Mouse (Mus musculus) liver, embryonic 11.5 days (tissue): ENCODE measurements around the gene Kcnip1. TPM values are rescaled to one million over a fixed set of nuclear protein-coding genes. Genes with fewer than 3 reads are reported as not detected.

ENCODE experiments used
- ATAC-seq: fragments of 200-750 bp; cut with Nextera tagmentation; replicated peaks from 2 replicates; pipeline ENCODE4 v1.8.0; 2017; ENCODE audit warnings: moderate number of reproducible peaks, mild to moderate bottlenecking, moderate TSS enrichment, moderate library complexity; ENCODE audit not compliant: low FRiP score
- DNase-seq: peaks from one replicate; pipeline ENCODE4 v3.0.0-alpha.2; 2017; ENCODE audit warnings: low spot score
- H3K27ac ChIP-seq: fragments of 300-500 bp; sonication (generic); 2 replicates; pipeline ENCODE4 v1.5.1; 2014; ENCODE audit warnings: mild to moderate bottlenecking, low read depth, low read length, control low read depth
- H3K27me3 ChIP-seq: fragments of 300-500 bp; sonication (generic); replicated peaks from 2 replicates; pipeline ENCODE4 v1.6.1; 2014; ENCODE audit warnings: low read length, mixed read lengths; ENCODE audit not compliant: control insufficient read depth, insufficient read depth
- H3K36me3 ChIP-seq: fragments of 300-500 bp; sonication (generic); 2 replicates; pipeline ENCODE4 v1.6.1; 2014; ENCODE audit warnings: mild to moderate bottlenecking, low read length, moderate library complexity, mixed read lengths; ENCODE audit not compliant: control insufficient read depth, insufficient read depth
- H3K4me1 ChIP-seq: fragments of 300-500 bp; sonication (generic); replicated peaks from 2 replicates; pipeline ENCODE4 v1.6.1; 2014; ENCODE audit warnings: low read length, mixed read lengths; ENCODE audit not compliant: control insufficient read depth, insufficient read depth
- H3K4me2 ChIP-seq: fragments of 300-500 bp; sonication (generic); 2 replicates; pipeline ENCODE4 v1.6.1; 2014; ENCODE audit warnings: mild to moderate bottlenecking, control low read depth, moderate library complexity
- H3K4me3 ChIP-seq: fragments of 300-500 bp; sonication (generic); 2 replicates; pipeline ENCODE4 v1.5.1; 2014; ENCODE audit warnings: low read depth, low read length, control low read depth
- H3K9ac ChIP-seq: fragments of 300-500 bp; sonication (generic); 2 replicates; pipeline ENCODE4 v1.6.1; 2014; ENCODE audit warnings: low read depth, low read length, control low read depth
- H3K9me3 ChIP-seq: fragments of 300-500 bp; sonication (generic); 2 replicates; pipeline ENCODE4 v1.6.1; 2016; ENCODE audit warnings: low read length, inconsistent platforms, mixed read lengths; ENCODE audit not compliant: control insufficient read depth
- WGBS: fragments of 180-500 bp; shearing (Covaris S2); extraction: QIAGEN DNeasy Blood & Tissue Kit; methylation state at CpG from one replicate; pipeline ENCODE4 v1.1.7; 2014; 5-methylcytosine and 5-hydroxymethylcytosine counted together
- polyA plus RNA-seq: library from polyadenylated mRNA; unstranded; fragments of >200 nt; fragmentation: Nextera tagmentation; extraction: Ambion mirVana; gene quantifications from 2 replicates; pipeline ENCODE4 v1.2.1, GENCODE M21; 2014

Gene Kcnip1
- polyA plus RNA-seq, 1 experiment from 2014 or later = 1.2 TPM

- no peaks in the 10 kb centered on the region; the same call in 1 of the 2 replicates for H3K27me3 ChIP-seq
- no peak overlapping the region for H3K27ac ChIP-seq
- ATAC-seq (no peak), DNase-seq (no peak)
- H3K4me1 ChIP-seq = no peaks in the 10 kb centered on the region
- no peaks in the 10 kb centered on the region for H3K9me3 ChIP-seq
- H3K9ac ChIP-seq = no peak overlapping the region
- WGBS = 62% methylated on average over 3 of the region's 3 CpGs
- H3K36me3 ChIP-seq = no peaks in the 10 kb centered on the region
- H3K4me3 ChIP-seq = no peak overlapping the region
- H3K4me2 ChIP-seq = no peak overlapping the region
Measured at GRCm38 (mm10) chr11:33685904-33686303, 307.0 kb downstream of the Kcnip1 start.

GRCm38 (mm10) chr11:33680151-33680550, 312.8 kb downstream of the Kcnip1 start:
- Histone ChIP-seq H3K27me3 (no peaks in the 10 kb centered on the region; the same call in 1 of the 2 replicates), H3K4me1 (no peaks in the 10 kb centered on the region), H3K27ac (no peak overlapping the region), H3K9me3 (no peaks in the 10 kb centered on the region), H3K4me2 (no peak overlapping the region), H3K4me3 (no peak overlapping the region), H3K36me3 (no peaks in the 10 kb centered on the region), H3K9ac (no peak overlapping the region)
- DNase-seq (peak; percentile 71), ATAC-seq (no peak)
- 5% methylated on average over 15 of the region's 15 CpGs for WGBS

- Histone ChIP-seq H3K27ac (no peak overlapping the region), H3K9me3 (no peaks in the 10 kb centered on the region), H3K36me3 (no peaks in the 10 kb centered on the region), H3K27me3 (no peaks in the 10 kb centered on the region), H3K4me2 (no peak overlapping the region), H3K4me3 (no peak overlapping the region), H3K9ac (no peak overlapping the region), H3K4me1 (no peaks in the 10 kb centered on the region)
- DNase-seq = no peak
- no peak for ATAC-seq
- WGBS = 71% methylated on average over 10 of the region's 10 CpGs
Measured at GRCm38 (mm10) chr11:33670105-33670965, 322.6 kb downstream of the Kcnip1 start.

- WGBS = 62% methylated on average over 6 of the region's 6 CpGs
- Histone ChIP-seq H3K9ac (no peak overlapping the region), H3K4me1 (no peaks in the 10 kb centered on the region), H3K9me3 (no peaks in the 10 kb centered on the region), H3K27ac (no peak overlapping the region), H3K4me3 (no peak overlapping the region), H3K36me3 (no peaks in the 10 kb centered on the region), H3K27me3 (no peaks in the 10 kb centered on the region), H3K4me2 (no peak overlapping the region)
- DNase-seq (no peak), ATAC-seq (no peak)
Measured at GRCm38 (mm10) chr11:33668376-33668775, 324.6 kb downstream of the Kcnip1 start.

- Histone ChIP-seq H3K4me2 (no peak overlapping the region), H3K4me3 (no peak overlapping the region), H3K27me3 (no peaks in the 10 kb centered on the region), H3K27ac (no peak overlapping the region), H3K4me1 (no peaks in the 10 kb centered on the region), H3K9ac (no peak overlapping the region), H3K36me3 (no peaks in the 10 kb centered on the region), H3K9me3 (no peaks in the 10 kb centered on the region)
- no peak for ATAC-seq
- DNase-seq = no peak
- 76% methylated on average over 2 of the region's 2 CpGs for WGBS
Measured at GRCm38 (mm10) chr11:33663599-33663998, 329.4 kb downstream of the Kcnip1 start.

- Histone ChIP-seq H3K27ac (no peak overlapping the region), H3K4me2 (no peak overlapping the region), H3K4me1 (no peaks in the 10 kb centered on the region), H3K27me3 (no peaks in the 10 kb centered on the region), H3K4me3 (no peak overlapping the region), H3K36me3 (no peaks in the 10 kb centered on the region), H3K9ac (no peak overlapping the region), H3K9me3 (no peaks in the 10 kb centered on the region)
- 61% methylated on average over 13 of the region's 13 CpGs for WGBS
- ATAC-seq (no peak), DNase-seq (no peak)
Measured at GRCm38 (mm10) chr11:33660016-33660913, 332.7 kb downstream of the Kcnip1 start.

- no peak overlapping the region for H3K27ac ChIP-seq
- H3K9ac ChIP-seq = no peak overlapping the region
- H3K4me1 ChIP-seq = no peaks in the 10 kb centered on the region
- no peak for ATAC-seq
- 81% methylated on average over 7 of the region's 7 CpGs for WGBS
- H3K9me3 ChIP-seq = no peaks in the 10 kb centered on the region
- H3K27me3 ChIP-seq = no peaks in the 10 kb centered on the region
- H3K4me2 ChIP-seq = no peak overlapping the region
- no peaks in the 10 kb centered on the region for H3K36me3 ChIP-seq
- no peak for DNase-seq
- no peak overlapping the region for H3K4me3 ChIP-seq
Measured at GRCm38 (mm10) chr11:33655861-33656593, 336.9 kb downstream of the Kcnip1 start.

GRCm38 (mm10) chr11:33655221-33655620, 337.7 kb downstream of the Kcnip1 start:
- ATAC-seq (no peak), DNase-seq (no peak)
- Histone ChIP-seq H3K9me3 (no peaks in the 10 kb centered on the region), H3K4me2 (no peak overlapping the region), H3K4me3 (no peak overlapping the region), H3K9ac (no peak overlapping the region), H3K27ac (no peak overlapping the region), H3K36me3 (no peaks in the 10 kb centered on the region), H3K27me3 (no peaks in the 10 kb centered on the region), H3K4me1 (no peaks in the 10 kb centered on the region)
- 72% methylated on average over 3 of the region's 3 CpGs for WGBS
